Comparison of ENCODE assay signal across 9 mouse cellular contexts in genomic region chr9:95194158-95194557, GRCm38 (mm10).
DNase-seq lines count a peak whose midpoint lies in the region; ATAC-seq and TF ChIP-seq lines count a peak whose summit lies in the region.
"Had no signal": no experiment of that assay in that cellular context is flagged by ENCODE, and none has a peak within 500 bp of the region (broad histone marks: within the 10 kb centered on the region; RNA-seq: fewer than 3 reads in every experiment).

No protein-coding gene starts in this region.

- 59% methylated on average over 5 of the region's 5 CpGs for WGBS in limb, embryonic 14.5 days
- 75% methylated on average over 5 of the region's 5 CpGs for WGBS in limb, embryonic 10.5 days
- WGBS in kidney, embryonic 16.5 days: 55% methylated on average over 5 of the region's 5 CpGs
- 36% methylated on average over 5 of the region's 5 CpGs for WGBS in stomach, embryonic 14.5 days
- WGBS in hindbrain, embryonic 14.5 days: 82% methylated on average over 5 of the region's 5 CpGs

- H3K9ac ChIP-seq in limb, embryonic 14.5 days (ENCODE audit: low read depth, low read length, severe bottlenecking): no peak overlapping the region
- H3K9ac ChIP-seq in kidney, embryonic 16.5 days (replicated peaks; ENCODE audit: low read length): no peak overlapping the region
- no peak overlapping the region for H3K9ac ChIP-seq in stomach, embryonic 14.5 days (replicated peaks; ENCODE audit: low read depth, low read length)
- no peak overlapping the region for H3K9ac ChIP-seq in hindbrain, embryonic 14.5 days
- H3K9ac ChIP-seq: limb, embryonic 12.5 days had no signal

- H3K4me2 ChIP-seq in limb, embryonic 14.5 days (replicated peaks; ENCODE audit: low read depth, low read length, severe bottlenecking): no peak overlapping the region
- H3K4me2 ChIP-seq in kidney, embryonic 16.5 days (replicated peaks; ENCODE audit: low read depth, low read length): no peak overlapping the region
- H3K4me2 ChIP-seq in stomach, embryonic 14.5 days (replicated peaks; ENCODE audit: low read depth, low read length): no peak overlapping the region
- H3K4me2 ChIP-seq in hindbrain, embryonic 14.5 days (replicated peaks): no peak overlapping the region
- H3K4me2 ChIP-seq: limb, embryonic 12.5 days had no signal

- H3K27me3 ChIP-seq in limb, embryonic 14.5 days (ENCODE audit: control insufficient read depth, insufficient read depth, low read length): no peaks in the 10 kb centered on the region
- no peaks in the 10 kb centered on the region for H3K27me3 ChIP-seq in limb, embryonic 10.5 days (ENCODE audit: low read depth, poor library complexity, severe bottlenecking)
- H3K27me3 ChIP-seq in kidney, embryonic 16.5 days (ENCODE audit: insufficient read depth, low read length): no peaks in the 10 kb centered on the region
- H3K27me3 ChIP-seq in stomach, embryonic 14.5 days (ENCODE audit: control insufficient read depth, insufficient read depth, low read length): no peaks in the 10 kb centered on the region
- H3K27me3 ChIP-seq in hindbrain, embryonic 14.5 days (ENCODE audit: control insufficient read depth, insufficient read depth, low read length): no peaks in the 10 kb centered on the region
- H3K27me3 ChIP-seq: limb, embryonic 12.5 days had no signal

- H3K27ac ChIP-seq in limb, embryonic 14.5 days (replicated peaks; ENCODE audit: low read depth, low read length): no peak overlapping the region
- H3K27ac ChIP-seq in limb, embryonic 10.5 days: no peak overlapping the region
- peak overlapping the region; percentile 64 for H3K27ac ChIP-seq in kidney, embryonic 16.5 days (ENCODE audit: low read length)
- H3K27ac ChIP-seq in stomach, embryonic 14.5 days (ENCODE audit: low read length): peak overlapping the region; percentile 62; the same call in 1 of the 2 replicates
- H3K27ac ChIP-seq in hindbrain, embryonic 14.5 days: no peak overlapping the region
- H3K27ac ChIP-seq: limb, embryonic 12.5 days had no signal

- ATAC-seq in limb, embryonic 14.5 days (ENCODE audit: low FRiP score, low read depth): peak; percentile 41; the same call in 1 of the 2 replicates
- peak; percentile 52; the same call in 1 of the 2 replicates for ATAC-seq in kidney, embryonic 16.5 days (ENCODE audit: low FRiP score, low TSS enrichment)
- ATAC-seq in stomach, embryonic 14.5 days (ENCODE audit: insufficient number of reproducible peaks, insufficient read depth, low FRiP score, low read depth): peak; percentile 54; the same call in 1 of the 2 replicates
- ATAC-seq in monocyte, adult 5-6 weeks (replicated peaks; ENCODE audit: insufficient number of reproducible peaks, low FRiP score, low TSS enrichment, poor library complexity, severe bottlenecking): no peak
- no peak for ATAC-seq in hindbrain, embryonic 14.5 days (ENCODE audit: low FRiP score)
- ATAC-seq in frontal cortex, adult (ENCODE audit: low TSS enrichment): no peak

- no peaks in the 10 kb centered on the region for H3K36me3 ChIP-seq in limb, embryonic 14.5 days (ENCODE audit: control insufficient read depth, insufficient read depth, low read length)
- H3K36me3 ChIP-seq in limb, embryonic 10.5 days: no peaks in the 10 kb centered on the region
- no peaks in the 10 kb centered on the region for H3K36me3 ChIP-seq in kidney, embryonic 16.5 days (ENCODE audit: insufficient read depth, low read length)
- H3K36me3 ChIP-seq in stomach, embryonic 14.5 days (ENCODE audit: control insufficient read depth, insufficient read depth, low read length): no peaks in the 10 kb centered on the region
- H3K36me3 ChIP-seq in hindbrain, embryonic 14.5 days (replicated peaks; ENCODE audit: control insufficient read depth, insufficient read depth): no peaks in the 10 kb centered on the region
- H3K36me3 ChIP-seq: limb, embryonic 12.5 days had no signal

- DNase-seq in limb, embryonic 14.5 days (ENCODE audit: low spot score): peak; percentile 33
- no peak for DNase-seq in limb, embryonic 10.5 days (ENCODE audit: low spot score)
- DNase-seq in heart, adult 8-10 months (ENCODE audit: low spot score): peak; percentile 76
- no peak for DNase-seq in hindbrain, embryonic 14.5 days (ENCODE audit: low spot score)

- no peak for TF ChIP-seq POLR2A in limb, embryonic 14.5 days (IDR thresholded peaks at IDR 0.05; ENCODE audit: borderline replicate concordance, extremely low read depth, insufficient read depth, insufficient read length)

- H3K4me1 ChIP-seq in limb, embryonic 14.5 days (ENCODE audit: control insufficient read depth, insufficient read depth, low read length): peaks cover 18% of the 10 kb centered on the region
- no peaks in the 10 kb centered on the region for H3K4me1 ChIP-seq in limb, embryonic 10.5 days
- H3K4me1 ChIP-seq in kidney, embryonic 16.5 days (ENCODE audit: insufficient read depth, low read length): 0 out of 2 replicates have a peak, but pooled peaks cover 9% of the 10 kb centered on the region
- peaks cover 12% of the 10 kb centered on the region; the same call in 1 of the 2 replicates for H3K4me1 ChIP-seq in stomach, embryonic 14.5 days (ENCODE audit: control insufficient read depth, insufficient read depth, low read length)
- H3K4me1 ChIP-seq in hindbrain, embryonic 14.5 days (replicated peaks; ENCODE audit: control insufficient read depth, insufficient read depth, low read length): no peaks in the 10 kb centered on the region

- no peaks in the 10 kb centered on the region for H3K9me3 ChIP-seq in limb, embryonic 14.5 days (ENCODE audit: control insufficient read depth, low read length)
- no peaks in the 10 kb centered on the region for H3K9me3 ChIP-seq in limb, embryonic 10.5 days (replicated peaks)
- H3K9me3 ChIP-seq in kidney, embryonic 16.5 days (ENCODE audit: low read length): no peaks in the 10 kb centered on the region
- H3K9me3 ChIP-seq in stomach, embryonic 14.5 days (ENCODE audit: control insufficient read depth, low read depth, low read length): no peaks in the 10 kb centered on the region
- H3K9me3 ChIP-seq in hindbrain, embryonic 14.5 days (ENCODE audit: control insufficient read depth, low read length): no peaks in the 10 kb centered on the region
- H3K9me3 ChIP-seq: limb, embryonic 12.5 days had no signal

- no peak overlapping the region for H3K4me3 ChIP-seq in limb, embryonic 14.5 days (replicated peaks; ENCODE audit: low read length)
- no peak overlapping the region for H3K4me3 ChIP-seq in limb, embryonic 10.5 days
- H3K4me3 ChIP-seq in kidney, embryonic 16.5 days (ENCODE audit: low read length): no peak overlapping the region
- H3K4me3 ChIP-seq in stomach, embryonic 14.5 days (ENCODE audit: low read depth, low read length): no peak overlapping the region
- no peak overlapping the region for H3K4me3 ChIP-seq in hindbrain, embryonic 14.5 days (replicated peaks; ENCODE audit: low read length)
- H3K4me3 ChIP-seq: limb, embryonic 12.5 days had no signal

Comparison
In these comparisons a context has a peak if more than half of its experiments do, and no peak if none do; other contexts are left out.
1. DNase-seq: peak in limb, embryonic 14.5 days (single experiment) and heart, adult 8-10 months (single experiment); none in limb, embryonic 10.5 days (single experiment) and hindbrain, embryonic 14.5 days (single experiment).
2. ATAC-seq: peak in limb, embryonic 14.5 days (single experiment), kidney, embryonic 16.5 days (single experiment) and stomach, embryonic 14.5 days (single experiment); none in monocyte, adult 5-6 weeks (single experiment), hindbrain, embryonic 14.5 days (single experiment) and frontal cortex, adult (single experiment).
3. H3K27ac ChIP-seq: peak in kidney, embryonic 16.5 days (single experiment) and stomach, embryonic 14.5 days (single experiment); none in limb, embryonic 14.5 days (single experiment), limb, embryonic 10.5 days (single experiment) and hindbrain, embryonic 14.5 days (single experiment).